Mouse (Mus musculus): ENCODE measurements around the gene Lrrc4c. TPM values are rescaled to one million over a fixed set of nuclear protein-coding genes. Genes with fewer than 3 reads are reported as not detected.

Lrrc4c gene
- total and polyA plus RNA-seq, 3 experiments, result not detected

- H3K9me3 ChIP-seq (replicated peaks; ENCODE audit: low read length), result peaks cover 38% of the 10 kb centered on the region
- TF ChIP-seq BHLHE40 (IDR thresholded peaks at IDR 0.05; ENCODE audit: low read depth, low read length) (no peak), RAD21 (IDR thresholded peaks at IDR 0.05; ENCODE audit: low read depth, low read length) (no peak), TBP (conservative IDR thresholded peaks at IDR 0.05; ENCODE audit: low read depth, low read length) (no peak), ZC3H11A (IDR thresholded peaks at IDR 0.05; ENCODE audit: low read depth, low read length) (no peak), NRF1 (IDR thresholded peaks at IDR 0.05; ENCODE audit: low read depth, low read length) (no peak), CHD2 (IDR thresholded peaks at IDR 0.05; ENCODE audit: low read length) (no peak), USF2 (conservative IDR thresholded peaks at IDR 0.05; ENCODE audit: low read depth, low read length) (no peak), POLR2AphosphoS2 (IDR thresholded peaks at IDR 0.05; ENCODE audit: low read depth, low read length) (no peak), ZKSCAN1 (IDR thresholded peaks at IDR 0.05; ENCODE audit: borderline replicate concordance, low read depth, low read length) (no peak), USF1 (IDR thresholded peaks at IDR 0.05; ENCODE audit: low read depth, low read length) (no peak), MAFK (IDR thresholded peaks at IDR 0.05; ENCODE audit: insufficient replicate concordance, low read length) (no peak), CTCF (conservative IDR thresholded peaks at IDR 0.05 in 1 of 2, IDR thresholded peaks at IDR 0.05 in 1 of 2; ENCODE audit: low read depth in 2 of 2, low read length in 2 of 2) (no peak), ELF1 (IDR thresholded peaks at IDR 0.05; ENCODE audit: low read depth, low read length) (no peak), ZMIZ1 (IDR thresholded peaks at IDR 0.05; ENCODE audit: low read depth, low read length) (no peak), MYC (IDR thresholded peaks at IDR 0.05; ENCODE audit: low read depth, low read length) (no peak), JUN (IDR thresholded peaks at IDR 0.05; ENCODE audit: insufficient read depth, low read depth, low read length) (no peak)
- in situ Hi-C loops (cut with MboI; ENCODE audit: low pct_ligation_motif_present, low pct_unique_long_range_greater_than_20kb, low sequenced_read_pairs), result no loop called here
- no peak overlapping the region for H3K4me2 ChIP-seq (ENCODE audit: insufficient read depth, low read depth, poor library complexity, severe bottlenecking)
- no peaks in the 10 kb centered on the region for H3K4me1 ChIP-seq (ENCODE audit: control insufficient read depth in 1 of 2, insufficient read depth in 2 of 2)
- dilution Hi-C loops (cut with MboI; ENCODE audit: extremely low pct_ligation_motif_present, extremely low pct_unique_long_range_greater_than_20kb, low sequenced_read_pairs), result no loop called here
- H3K79me2 ChIP-seq (replicated peaks; ENCODE audit: control insufficient read depth, extremely low read depth, insufficient read depth, poor library complexity, severe bottlenecking), result no peaks in the 10 kb centered on the region
- H3K36me3 ChIP-seq (replicated peaks in 1 of 2; ENCODE audit: control insufficient read depth in 1 of 2, insufficient read depth in 1 of 2, low read length in 1 of 2), result no peaks in the 10 kb centered on the region
- H3K9ac ChIP-seq (ENCODE audit: insufficient read depth, low read depth), result no peak overlapping the region
- H3K4me3 ChIP-seq (replicated peaks in 1 of 3; ENCODE audit: low read depth in 2 of 3, low read length in 2 of 3, poor library complexity in 1 of 3), result no peak overlapping the region
- DNase-seq (ENCODE audit: extremely low read depth), result no peak
- H3K27me3 ChIP-seq (replicated peaks), result no peaks in the 10 kb centered on the region
- H3K27ac ChIP-seq (ENCODE audit: insufficient read depth, low read depth), result no peak overlapping the region
These were observed 587 bp downstream of the Lrrc4c start for GRCm38 (mm10) chr2:96318556-96318955.

GRCm38 (mm10) chr2:96319201-96319600 is 1.2 kb downstream of the Lrrc4c start:
- Histone ChIP-seq H3K9ac (ENCODE audit: insufficient read depth, low read depth) (no peak overlapping the region), H3K4me2 (ENCODE audit: insufficient read depth, low read depth, poor library complexity, severe bottlenecking) (no peak overlapping the region), H3K36me3 (replicated peaks in 1 of 2; ENCODE audit: control insufficient read depth in 1 of 2, insufficient read depth in 1 of 2, low read length in 1 of 2) (no peaks in the 10 kb centered on the region), H3K79me2 (replicated peaks; ENCODE audit: control insufficient read depth, extremely low read depth, insufficient read depth, poor library complexity, severe bottlenecking) (no peaks in the 10 kb centered on the region), H3K4me1 (ENCODE audit: control insufficient read depth in 1 of 2, insufficient read depth in 2 of 2) (no peaks in the 10 kb centered on the region), H3K4me3 (replicated peaks in 1 of 3; ENCODE audit: low read depth in 2 of 3, low read length in 2 of 3, poor library complexity in 1 of 3) (no peak overlapping the region), H3K9me3 (replicated peaks; ENCODE audit: low read length) (peaks cover 39% of the 10 kb centered on the region), H3K27me3 (replicated peaks) (no peaks in the 10 kb centered on the region), H3K27ac (ENCODE audit: insufficient read depth, low read depth) (no peak overlapping the region)
- DNase-seq (ENCODE audit: extremely low read depth), result no peak
- TF ChIP-seq MAZ (IDR thresholded peaks at IDR 0.05; ENCODE audit: low read depth, low read length) (no peak), NELFE (IDR thresholded peaks at IDR 0.05; ENCODE audit: low read depth, low read length) (no peak), ZMIZ1 (IDR thresholded peaks at IDR 0.05; ENCODE audit: low read depth, low read length) (no peak), JUND (conservative IDR thresholded peaks at IDR 0.05; ENCODE audit: low read depth, low read length) (no peak), TCF12 (IDR thresholded peaks at IDR 0.05; ENCODE audit: low read depth, low read length) (no peak), MEF2A (IDR thresholded peaks at IDR 0.05; ENCODE audit: borderline replicate concordance, low read depth, low read length) (no peak), ZNF384 (IDR thresholded peaks at IDR 0.05; ENCODE audit: low read depth, low read length) (no peak), CTCF (conservative IDR thresholded peaks at IDR 0.05 in 1 of 2, IDR thresholded peaks at IDR 0.05 in 1 of 2; ENCODE audit: low read depth in 2 of 2, low read length in 2 of 2) (no peak), POLR2A (IDR thresholded peaks at IDR 0.05; ENCODE audit: low read depth, low read length) (no peak), CHD2 (IDR thresholded peaks at IDR 0.05; ENCODE audit: low read length) (no peak), PAX5 (IDR thresholded peaks at IDR 0.05; ENCODE audit: low read length) (no peak), SIN3A (IDR thresholded peaks at IDR 0.05; ENCODE audit: low read length) (no peak), MYC (IDR thresholded peaks at IDR 0.05; ENCODE audit: low read depth, low read length) (no peak), ZKSCAN1 (IDR thresholded peaks at IDR 0.05; ENCODE audit: borderline replicate concordance, low read depth, low read length) (no peak), MXI1 (IDR thresholded peaks at IDR 0.05; ENCODE audit: low read depth, low read length) (no peak), MAX (IDR thresholded peaks at IDR 0.05; ENCODE audit: low read length) (no peak), POLR2AphosphoS2 (IDR thresholded peaks at IDR 0.05; ENCODE audit: low read depth, low read length) (no peak), SMC3 (IDR thresholded peaks at IDR 0.05; ENCODE audit: low read depth, low read length) (no peak), UBTF (IDR thresholded peaks at IDR 0.05; ENCODE audit: low read depth, low read length) (no peak)
- dilution Hi-C loops (cut with MboI; ENCODE audit: extremely low pct_ligation_motif_present, extremely low pct_unique_long_range_greater_than_20kb, low sequenced_read_pairs) (no loop called here), in situ Hi-C loops (cut with MboI; ENCODE audit: low pct_ligation_motif_present, low pct_unique_long_range_greater_than_20kb, low sequenced_read_pairs) (no loop called here)

All from CH12.LX (cell line).